Mouse (Mus musculus): ENCODE measurements around the gene Tnfrsf12a.

DNA sequence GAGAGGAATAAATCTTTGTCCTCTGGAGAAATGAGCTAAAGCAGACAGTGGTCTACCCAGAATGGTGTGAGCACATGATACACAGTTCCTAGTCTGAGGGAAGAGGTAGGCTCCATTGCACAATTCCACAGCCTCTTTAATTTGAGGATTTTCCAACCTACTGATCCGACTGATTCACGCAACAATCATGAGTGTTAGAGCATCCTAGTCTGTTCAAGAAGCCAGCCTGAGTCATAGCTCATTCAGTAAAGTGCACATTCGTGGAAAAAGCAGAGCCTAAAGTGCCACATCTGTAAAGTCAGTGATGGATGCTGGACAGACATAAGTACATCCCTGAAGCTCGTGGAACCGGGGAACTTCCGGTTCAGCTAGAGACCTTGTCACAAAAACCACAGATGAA is 25.9 kb downstream of the Tnfrsf12a start:
- no peak for TF ChIP-seq CTCF (IDR thresholded peaks at IDR 0.05; ENCODE audit: control insufficient read depth, insufficient read depth, insufficient replicate concordance, low read depth, low read length)
- TF ChIP-seq POLR2A (IDR thresholded peaks at IDR 0.05; ENCODE audit: control insufficient read depth, low read depth, low read length) = no peak
